Mouse (Mus musculus) G1E (cell line): ENCODE results near the gene Elovl3. TPM values are rescaled to one million over a fixed set of nuclear protein-coding genes. Genes with fewer than 3 reads are reported as not detected.

Experiments
- ATAC-seq: 2 replicates; pipeline ENCODE4 v1.8.0; 2016; ENCODE audit warnings: mild to moderate bottlenecking; ENCODE audit not compliant: insufficient number of reproducible peaks, poor library complexity, low FRiP score, severe bottlenecking; ENCODE audit errors: extremely low read depth
- DNase-seq: peaks from one replicate; pipeline ENCODE4 v3.0.0; 2012; ENCODE audit warnings: low spot score
- H3K27me3 ChIP-seq: 2 replicates; pipeline ENCODE4 v1.6.1; 2012; ENCODE audit warnings: mild to moderate bottlenecking, low read length, inconsistent platforms; ENCODE audit not compliant: insufficient read depth
- H3K36me3 ChIP-seq: replicated peaks from 2 replicates; pipeline ENCODE3; 2012; ENCODE audit warnings: mild to moderate bottlenecking, inconsistent platforms
- H3K4me1 ChIP-seq: 2 replicates; pipeline ENCODE4 v1.6.1; 2012; ENCODE audit warnings: low read depth, low read length, inconsistent platforms, mixed read lengths; ENCODE audit not compliant: insufficient read depth
- H3K4me3 ChIP-seq: 2 replicates; pipeline ENCODE4 v1.5.1; 2012; ENCODE audit warnings: low read depth, mild to moderate bottlenecking, inconsistent platforms, low read length, moderate library complexity, mixed read lengths
- H3K9me3 ChIP-seq: replicated peaks from 2 replicates; pipeline ENCODE4 v1.6.1; 2012; ENCODE audit warnings: inconsistent platforms
- CTCF ChIP-seq: IDR thresholded peaks from 2 replicates; pipeline ENCODE4 v1.5.1; 2012; ENCODE audit warnings: low read depth, low read length, inconsistent platforms, mixed read lengths
- GATA1 ChIP-seq: IDR thresholded peaks from 2 replicates; pipeline ENCODE4 v1.6.1; 2012; ENCODE audit warnings: borderline replicate concordance, low read length, inconsistent platforms, mixed read lengths
- GATA2 ChIP-seq: IDR thresholded peaks from 2 replicates; pipeline ENCODE4 v1.6.1; 2012; ENCODE audit warnings: low read depth, low read length, inconsistent platforms, borderline replicate concordance
- POLR2AphosphoS5 ChIP-seq: IDR thresholded peaks from 2 replicates; pipeline ENCODE4 v1.6.1; 2012; ENCODE audit warnings: low read depth, low read length, inconsistent platforms; ENCODE audit not compliant: insufficient replicate concordance
- TAL1 ChIP-seq: conservative IDR thresholded peaks from 2 replicates; pipeline ENCODE4 v1.6.1; 2012; ENCODE audit warnings: low read depth, low read length, inconsistent platforms, mixed read lengths
- polyA plus RNA-seq: library from polyadenylated mRNA; stranded (reverse); fragments of >175 nt; gene quantifications from 2 replicates; pipeline ENCODE4 v1.2.3, GENCODE M21; 2012
- total RNA-seq, 2 experiments: library from RNA; stranded (forward) in 1 of 2; stranded (reverse) in 1 of 2; fragments of 200-1000 nt in 1 of 2; fragments of >200 nt in 1 of 2; fragmentation: Nextera tagmentation in 1 of 2; gene quantifications; 2 replicates each; pipeline ENCODE4 v1.2.3; 2014 to 2017

Elovl3 gene
- total and polyA plus RNA-seq, 3 experiments = not detected

GRCm38 (mm10) chr19:46095291-46095690, 36.4 kb upstream of the Elovl3 start:
- no peaks in the 10 kb centered on the region for H3K4me1 ChIP-seq
- no peaks in the 10 kb centered on the region; the same call in 1 of the 2 replicates for H3K9me3 ChIP-seq
- H3K4me3 ChIP-seq = no peak overlapping the region
- ATAC-seq (no peak), DNase-seq (no peak)
- H3K36me3 ChIP-seq = no peaks in the 10 kb centered on the region
- TF ChIP-seq GATA1 (no peak), TAL1 (no peak), POLR2AphosphoS5 (no peak), GATA2 (no peak), CTCF (no peak)
- peaks cover 11% of the 10 kb centered on the region; the same call in 1 of the 2 replicates for H3K27me3 ChIP-seq

GRCm38 (mm10) chr19:46096396-46096795, 35.3 kb upstream of the Elovl3 start:
- H3K4me1 ChIP-seq = no peaks in the 10 kb centered on the region
- no peak for DNase-seq
- no peak overlapping the region for H3K4me3 ChIP-seq
- peaks cover 11% of the 10 kb centered on the region; the same call in 1 of the 2 replicates for H3K27me3 ChIP-seq
- ATAC-seq = no peak
- TF ChIP-seq TAL1 = no peak
- no peak for TF ChIP-seq GATA1
- no peak for TF ChIP-seq CTCF
- H3K36me3 ChIP-seq = no peaks in the 10 kb centered on the region
- H3K9me3 ChIP-seq = no peaks in the 10 kb centered on the region; the same call in 1 of the 2 replicates

GRCm38 (mm10) chr19:46099561-46099960, 32.1 kb upstream of the Elovl3 start:
- 0 out of 2 replicates have a peak, but pooled peaks cover 3% of the 10 kb centered on the region for H3K27me3 ChIP-seq
- no peaks in the 10 kb centered on the region for H3K36me3 ChIP-seq
- H3K9me3 ChIP-seq = no peaks in the 10 kb centered on the region; the same call in 1 of the 2 replicates
- no peak for TF ChIP-seq GATA1
- TF ChIP-seq CTCF = no peak
- TF ChIP-seq TAL1 = no peak
- TF ChIP-seq GATA2 = no peak
- no peak for TF ChIP-seq POLR2AphosphoS5
- H3K4me3 ChIP-seq = no peak overlapping the region
- H3K4me1 ChIP-seq = no peaks in the 10 kb centered on the region
- ATAC-seq (no peak), DNase-seq (no peak)

DNA sequence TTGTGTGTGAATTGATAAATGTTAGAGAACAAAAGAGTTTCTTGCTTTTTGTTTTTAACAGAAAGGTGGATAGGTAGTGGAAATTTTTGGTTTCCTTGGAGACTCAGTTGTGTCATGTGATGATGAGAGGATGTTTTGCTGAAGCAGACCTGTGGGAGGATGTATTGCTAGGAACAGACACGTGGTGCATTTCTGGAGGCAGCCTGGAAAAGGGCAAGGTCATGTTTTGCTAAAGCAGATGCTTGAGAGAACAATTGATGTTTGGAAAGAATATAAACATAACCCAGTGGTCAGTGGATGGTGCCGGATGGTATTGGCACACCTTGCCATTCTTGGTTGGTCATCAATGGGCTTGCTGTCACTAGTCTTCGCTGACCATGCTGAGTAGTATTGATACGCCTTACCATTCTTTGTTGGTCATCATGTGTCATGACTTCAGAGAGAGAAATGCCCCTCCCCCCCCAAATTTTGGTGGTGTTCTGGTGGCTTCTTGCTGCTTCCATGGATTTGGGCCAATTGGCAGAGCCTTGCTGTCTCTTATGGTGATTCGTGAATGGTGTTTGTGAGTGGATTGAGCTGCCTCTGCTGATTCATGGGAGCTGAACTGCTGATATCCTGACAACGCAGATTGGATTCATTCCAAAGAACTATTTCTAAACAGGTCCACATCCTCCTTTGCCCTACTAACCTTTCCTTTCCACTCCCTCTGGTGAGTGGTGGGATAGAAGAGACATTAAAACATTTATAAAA, 28.1 kb upstream of the Elovl3 start:
- DNase-seq = no peak
- Histone ChIP-seq H3K9me3 (no peaks in the 10 kb centered on the region; the same call in 1 of the 2 replicates), H3K4me1 (0 out of 2 replicates have a peak, but pooled peaks cover 2% of the 10 kb centered on the region), H3K4me3 (no peak overlapping the region), H3K36me3 (no peaks in the 10 kb centered on the region), H3K27me3 (peaks cover 5% of the 10 kb centered on the region)
- ATAC-seq = no peak
- TF ChIP-seq CTCF = no peak

GRCm38 (mm10) chr19:46104187-46104557, 27.5 kb upstream of the Elovl3 start:
- no peaks in the 10 kb centered on the region; the same call in 1 of the 2 replicates for H3K9me3 ChIP-seq
- H3K27me3 ChIP-seq = peaks cover 10% of the 10 kb centered on the region
- ATAC-seq (no peak), DNase-seq (no peak)
- peaks cover 3% of the 10 kb centered on the region; the same call in 1 of the 2 replicates for H3K4me1 ChIP-seq
- no peaks in the 10 kb centered on the region for H3K36me3 ChIP-seq
- TF ChIP-seq POLR2AphosphoS5 (no peak), GATA2 (no peak), CTCF (no peak), TAL1 (no peak), GATA1 (no peak)
- H3K4me3 ChIP-seq = no peak overlapping the region

GRCm38 (mm10) chr19:46110214-46110613, 21.5 kb upstream of the Elovl3 start:
- no peak overlapping the region for H3K4me3 ChIP-seq
- ATAC-seq (no peak), DNase-seq (no peak)
- H3K27me3 ChIP-seq = peaks cover 30% of the 10 kb centered on the region
- peaks cover 9% of the 10 kb centered on the region; the same call in 1 of the 2 replicates for H3K4me1 ChIP-seq
- H3K36me3 ChIP-seq = no peaks in the 10 kb centered on the region
- TF ChIP-seq GATA2 = no peak
- no peak for TF ChIP-seq CTCF
- no peak for TF ChIP-seq POLR2AphosphoS5
- TF ChIP-seq TAL1 = no peak
- TF ChIP-seq GATA1 = no peak
- no peaks in the 10 kb centered on the region for H3K9me3 ChIP-seq
